Mouse (Mus musculus): ENCODE data around the gene Lpin3. TPM values are rescaled to one million over a fixed set of nuclear protein-coding genes. Genes with fewer than 3 reads are reported as not detected.

The Lpin3 gene
- polyA plus RNA-seq, 1 experiment = not detected

- H3K9me3 ChIP-seq = peaks cover 10% of the 10 kb centered on the region
- no peaks in the 10 kb centered on the region for H3K36me3 ChIP-seq (replicated peaks; ENCODE audit: low read length)
- H3K4me1 ChIP-seq = no peaks in the 10 kb centered on the region
- H3K4me3 ChIP-seq (replicated peaks) = no peak overlapping the region
- peaks cover 60% of the 10 kb centered on the region for H3K27me3 ChIP-seq (replicated peaks)
- no peak for TF ChIP-seq FLI1 (IDR thresholded peaks at IDR 0.05; ENCODE audit: low read length)
- no peak for TF ChIP-seq GATA1 (IDR thresholded peaks at IDR 0.05; ENCODE audit: borderline replicate concordance, low read length)
These were observed 38.4 kb downstream of the Lpin3 start for GRCm38 (mm10) chr2:160918930-160919215.

- TF ChIP-seq GATA1 (IDR thresholded peaks at IDR 0.05; ENCODE audit: borderline replicate concordance, low read length) = no peak
- TF ChIP-seq FLI1 (IDR thresholded peaks at IDR 0.05; ENCODE audit: low read length) = no peak
- peaks cover 10% of the 10 kb centered on the region for H3K9me3 ChIP-seq
- H3K4me1 ChIP-seq = no peaks in the 10 kb centered on the region
- peaks cover 44% of the 10 kb centered on the region for H3K27me3 ChIP-seq (replicated peaks)
- H3K4me3 ChIP-seq (replicated peaks) = no peak overlapping the region
- no peaks in the 10 kb centered on the region for H3K36me3 ChIP-seq (replicated peaks; ENCODE audit: low read length)
These were observed 40.8 kb downstream of the Lpin3 start for GRCm38 (mm10) chr2:160921285-160921684.

- TF ChIP-seq FLI1 (IDR thresholded peaks at IDR 0.05; ENCODE audit: low read length) = no peak
- no peak for TF ChIP-seq GATA1 (IDR thresholded peaks at IDR 0.05; ENCODE audit: borderline replicate concordance, low read length)
- Histone ChIP-seq H3K36me3 (replicated peaks; ENCODE audit: low read length) (no peaks in the 10 kb centered on the region), H3K9me3 (peaks cover 10% of the 10 kb centered on the region), H3K4me1 (no peaks in the 10 kb centered on the region), H3K4me3 (replicated peaks) (no peak overlapping the region), H3K27me3 (replicated peaks) (peaks cover 26% of the 10 kb centered on the region)
These were observed 44.7 kb downstream of the Lpin3 start for GRCm38 (mm10) chr2:160925203-160925602.

- Histone ChIP-seq H3K9me3 (peaks cover 12% of the 10 kb centered on the region), H3K27me3 (replicated peaks) (peaks cover 18% of the 10 kb centered on the region), H3K4me3 (replicated peaks) (no peak overlapping the region), H3K36me3 (replicated peaks; ENCODE audit: low read length) (no peaks in the 10 kb centered on the region), H3K4me1 (no peaks in the 10 kb centered on the region)
- TF ChIP-seq FLI1 (IDR thresholded peaks at IDR 0.05; ENCODE audit: low read length) = no peak
- no peak for TF ChIP-seq GATA1 (IDR thresholded peaks at IDR 0.05; ENCODE audit: borderline replicate concordance, low read length)
These were observed 50.9 kb downstream of the Lpin3 start for GRCm38 (mm10) chr2:160931378-160931777.

- Histone ChIP-seq H3K27me3 (replicated peaks) (peaks cover 21% of the 10 kb centered on the region), H3K4me3 (replicated peaks) (no peak overlapping the region), H3K36me3 (replicated peaks; ENCODE audit: low read length) (no peaks in the 10 kb centered on the region), H3K4me1 (no peaks in the 10 kb centered on the region), H3K9me3 (peaks cover 12% of the 10 kb centered on the region)
- TF ChIP-seq FLI1 (IDR thresholded peaks at IDR 0.05; ENCODE audit: low read length) (no peak), GATA1 (IDR thresholded peaks at IDR 0.05; ENCODE audit: borderline replicate concordance, low read length) (no peak)
These were observed 51.9 kb downstream of the Lpin3 start for GRCm38 (mm10) chr2:160932325-160932724.

GRCm38 (mm10) chr2:160932981-160933380 is 52.5 kb downstream of the Lpin3 start:
- Histone ChIP-seq H3K4me1 (no peaks in the 10 kb centered on the region), H3K9me3 (peaks cover 12% of the 10 kb centered on the region), H3K27me3 (replicated peaks) (peaks cover 21% of the 10 kb centered on the region), H3K4me3 (replicated peaks) (no peak overlapping the region), H3K36me3 (replicated peaks; ENCODE audit: low read length) (no peaks in the 10 kb centered on the region)
- TF ChIP-seq FLI1 (IDR thresholded peaks at IDR 0.05; ENCODE audit: low read length) (no peak), GATA1 (IDR thresholded peaks at IDR 0.05; ENCODE audit: borderline replicate concordance, low read length) (no peak)

- peaks cover 19% of the 10 kb centered on the region for H3K27me3 ChIP-seq (replicated peaks)
- no peaks in the 10 kb centered on the region for H3K4me1 ChIP-seq
- no peak overlapping the region for H3K4me3 ChIP-seq (replicated peaks)
- no peaks in the 10 kb centered on the region for H3K36me3 ChIP-seq (replicated peaks; ENCODE audit: low read length)
- TF ChIP-seq FLI1 (IDR thresholded peaks at IDR 0.05; ENCODE audit: low read length) = no peak
- no peak for TF ChIP-seq GATA1 (IDR thresholded peaks at IDR 0.05; ENCODE audit: borderline replicate concordance, low read length)
- peaks cover 12% of the 10 kb centered on the region for H3K9me3 ChIP-seq
These were observed 53.4 kb downstream of the Lpin3 start for GRCm38 (mm10) chr2:160933890-160934289.

- TF ChIP-seq GATA1 (IDR thresholded peaks at IDR 0.05; ENCODE audit: borderline replicate concordance, low read length) (no peak), FLI1 (IDR thresholded peaks at IDR 0.05; ENCODE audit: low read length) (no peak)
- H3K4me1 ChIP-seq = no peaks in the 10 kb centered on the region
- H3K4me3 ChIP-seq (replicated peaks) = no peak overlapping the region
- H3K9me3 ChIP-seq = peaks cover 12% of the 10 kb centered on the region
- peaks cover 17% of the 10 kb centered on the region for H3K27me3 ChIP-seq (replicated peaks)
- H3K36me3 ChIP-seq (replicated peaks; ENCODE audit: low read length) = no peaks in the 10 kb centered on the region
These were observed 54.0 kb downstream of the Lpin3 start for GRCm38 (mm10) chr2:160934451-160934850.

GRCm38 (mm10) chr2:160940930-160941709 is 60.6 kb downstream of the Lpin3 start:
- H3K9me3 ChIP-seq = no peaks in the 10 kb centered on the region
- TF ChIP-seq GATA1 (IDR thresholded peaks at IDR 0.05; ENCODE audit: borderline replicate concordance, low read length) (no peak), FLI1 (IDR thresholded peaks at IDR 0.05; ENCODE audit: low read length) (no peak)

GRCm38 (mm10) chr2:160942443-160942842 is 62.0 kb downstream of the Lpin3 start:
- TF ChIP-seq FLI1 (IDR thresholded peaks at IDR 0.05; ENCODE audit: low read length) (no peak), GATA1 (IDR thresholded peaks at IDR 0.05; ENCODE audit: borderline replicate concordance, low read length) (no peak)
- Histone ChIP-seq H3K4me1 (peaks cover 22% of the 10 kb centered on the region), H3K4me3 (replicated peaks) (no peak overlapping the region), H3K9me3 (no peaks in the 10 kb centered on the region), H3K36me3 (replicated peaks; ENCODE audit: low read length) (peaks cover 18% of the 10 kb centered on the region), H3K27me3 (replicated peaks) (peaks cover 5% of the 10 kb centered on the region)

More at GRCm38 (mm10) chr2:160940930-160941709, 60.6 kb downstream of the Lpin3 start:
- Histone ChIP-seq H3K27me3 (replicated peaks) (peaks cover 8% of the 10 kb centered on the region), H3K4me3 (replicated peaks) (no peak overlapping the region), H3K4me1 (peaks cover 22% of the 10 kb centered on the region), H3K36me3 (replicated peaks; ENCODE audit: low read length) (peaks cover 8% of the 10 kb centered on the region)

Data from megakaryocyte, embryonic 14.5 days (primary cell).